Mouse (Mus musculus) cerebellum, postnatal 36 days (tissue): ENCODE measurements around the gene Gramd1b.

ENCODE experiments used
- DNase-seq, 2 experiments: peaks; one replicate each; pipeline ENCODE4 v3.0.0; 2021 to 2022; ENCODE audit warnings: mixed read lengths in 2 of 2

Gramd1b gene

DNA sequence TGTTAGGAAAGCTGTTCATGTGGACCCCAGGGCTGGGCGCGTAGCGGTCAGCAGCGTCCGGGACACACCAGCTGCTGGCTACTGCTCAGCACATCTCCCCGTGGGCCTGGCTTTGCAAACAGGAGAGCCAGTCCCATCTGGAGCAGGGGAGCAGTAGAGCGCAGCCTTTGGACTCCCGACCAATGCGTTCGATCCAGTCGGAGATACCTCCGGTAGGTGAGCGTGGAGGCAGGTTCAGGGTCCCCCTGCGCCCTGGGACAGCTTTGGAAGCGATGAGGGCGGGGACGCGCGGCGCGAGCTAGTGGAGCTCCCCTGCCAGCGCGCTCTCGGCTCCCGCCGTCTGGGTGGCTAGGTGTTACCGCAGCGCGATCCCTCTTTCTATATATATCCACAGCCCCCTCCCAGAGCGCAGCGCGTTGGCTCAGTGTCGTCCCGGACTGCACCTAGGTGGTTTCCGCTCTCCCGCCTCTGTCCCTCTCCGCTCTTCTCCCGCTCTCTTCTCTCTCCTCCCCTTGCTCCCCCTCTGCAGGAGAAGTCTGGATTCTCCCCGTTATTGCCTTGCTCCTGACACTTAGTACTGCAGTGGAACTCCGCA is at the start of gene Gramd1b:
Gene Gramd1b, minus strand, starts transcription at position 357 of the 595 bp plus-strand sequence.
- DNase-seq: peak; percentile 60 to 64

DNA sequence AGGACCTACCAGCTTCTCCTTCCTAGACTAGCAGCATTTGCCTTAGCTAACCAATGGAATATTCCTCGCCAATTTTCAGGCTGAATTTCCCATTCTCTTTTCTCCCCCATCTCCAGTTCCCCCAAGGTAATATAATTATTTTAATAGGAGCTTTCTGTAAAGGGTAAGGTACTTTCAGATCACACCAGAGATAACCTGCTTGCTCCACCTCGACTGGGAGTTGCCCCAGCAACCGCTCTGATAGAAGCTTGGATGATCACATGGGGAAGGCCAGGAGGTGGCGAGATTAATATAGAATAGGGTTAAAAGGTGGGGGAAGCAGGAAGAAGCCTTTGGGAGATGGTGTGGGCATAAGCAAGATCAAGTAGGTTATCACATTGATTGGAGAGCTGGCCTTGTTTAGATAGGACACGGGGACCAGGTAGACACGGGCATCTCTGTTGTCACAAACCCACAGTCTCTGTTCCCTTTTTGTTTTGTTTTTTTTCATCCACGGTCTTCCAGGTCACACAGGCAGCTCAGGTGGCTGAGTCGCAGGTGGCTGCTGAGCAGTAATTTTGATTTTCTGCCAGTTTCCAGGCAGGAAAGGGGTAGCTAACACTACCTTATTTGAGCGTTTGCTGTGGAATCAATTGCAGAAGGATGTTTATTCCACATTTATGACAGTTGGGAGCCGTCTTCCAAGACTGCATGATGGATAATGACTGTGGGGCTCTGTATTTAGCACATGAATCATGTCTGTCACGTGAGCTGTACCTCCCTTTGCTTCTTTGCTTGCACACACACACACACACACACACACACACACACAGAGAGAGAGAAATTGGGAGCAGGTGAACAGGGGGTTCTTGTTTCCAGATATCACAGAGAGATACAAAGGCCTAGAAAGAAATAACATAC is 47.8 kb upstream of the Gramd1b start:
- peak; percentile 15 to 35 for DNase-seq

DNA sequence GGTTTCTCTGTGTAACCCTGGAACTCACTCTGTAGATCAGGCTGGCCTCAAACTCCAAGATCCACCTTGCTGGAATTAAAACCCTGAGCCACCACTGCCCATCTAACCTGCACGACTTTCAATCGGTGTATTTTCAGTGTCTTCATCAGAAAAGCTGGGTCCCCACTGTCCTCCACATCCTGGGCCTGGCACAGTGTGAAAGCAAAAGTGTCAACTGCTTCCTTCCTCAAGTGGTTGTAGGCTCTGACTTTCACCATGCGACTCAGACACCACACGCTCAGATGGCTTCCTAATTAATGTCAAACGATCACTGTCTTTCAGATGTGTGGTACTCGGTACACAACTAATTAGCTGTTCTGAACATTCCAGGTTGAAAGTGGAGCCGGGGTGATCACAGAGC is 45.9 kb upstream of the Gramd1b start:
- DNase-seq: no peak

DNA sequence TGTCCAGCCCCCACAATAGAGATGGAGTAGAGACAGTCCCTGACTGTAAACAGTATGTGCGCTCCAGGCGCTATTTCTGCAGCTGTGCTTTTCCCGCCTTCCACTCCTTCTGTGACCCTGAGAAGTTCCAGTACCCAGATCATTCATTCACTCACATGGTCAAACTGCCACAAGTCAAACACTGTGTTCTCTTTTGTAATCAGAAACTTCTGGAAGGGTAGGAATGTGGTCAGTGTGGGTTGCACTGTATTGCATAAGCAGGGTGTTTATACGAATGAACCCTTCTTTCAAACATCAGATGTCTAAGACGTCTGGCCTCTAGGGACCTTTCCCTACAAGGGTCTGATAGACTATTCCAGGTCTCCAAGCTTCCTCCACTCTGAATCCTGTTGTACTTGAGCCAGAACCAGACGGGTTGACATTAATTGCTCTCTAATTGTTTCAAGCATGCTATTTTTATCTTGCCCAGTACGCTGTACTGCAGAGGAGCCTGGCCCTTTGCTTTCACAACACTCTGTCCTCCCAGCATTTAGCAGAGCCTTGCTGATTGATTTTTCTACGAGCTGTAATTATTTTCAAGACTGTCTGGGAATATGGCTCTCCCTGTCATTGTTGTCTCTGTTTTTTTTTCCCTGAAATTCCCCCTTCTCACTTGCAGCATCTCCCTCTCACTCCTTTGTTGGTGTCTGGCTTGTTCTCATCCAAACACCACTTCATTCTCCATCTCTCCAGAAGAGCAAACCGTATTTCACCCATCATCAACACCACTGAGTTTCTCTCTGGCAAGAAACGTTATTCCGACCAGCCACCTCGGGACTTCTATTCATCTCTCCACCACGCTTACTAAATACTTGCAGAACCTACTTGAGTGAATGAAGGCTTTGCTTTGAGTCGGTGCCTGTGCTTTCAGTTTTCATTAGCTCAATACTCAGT is 44.1 kb upstream of the Gramd1b start:
- no peak for DNase-seq

DNA sequence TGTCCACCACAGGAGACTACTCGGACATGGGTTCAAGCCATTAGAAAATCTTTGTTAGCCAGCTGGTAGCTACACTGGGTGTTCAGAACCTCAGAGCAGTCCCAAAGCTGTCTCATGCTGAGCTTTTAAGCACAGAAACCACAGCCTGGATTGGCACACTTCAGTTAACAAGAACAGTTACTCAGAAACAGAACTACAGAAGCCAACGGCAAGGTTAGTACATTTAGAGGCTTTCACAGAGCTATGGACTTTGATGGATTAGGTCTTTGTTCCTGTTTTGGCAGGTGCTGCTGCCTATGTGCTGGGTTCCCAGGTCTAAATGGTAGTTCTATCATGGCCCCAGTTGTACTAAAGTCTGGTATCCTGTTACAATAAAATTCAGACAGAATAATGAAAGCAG is 40.1 kb upstream of the Gramd1b start:
- no peak for DNase-seq

DNA sequence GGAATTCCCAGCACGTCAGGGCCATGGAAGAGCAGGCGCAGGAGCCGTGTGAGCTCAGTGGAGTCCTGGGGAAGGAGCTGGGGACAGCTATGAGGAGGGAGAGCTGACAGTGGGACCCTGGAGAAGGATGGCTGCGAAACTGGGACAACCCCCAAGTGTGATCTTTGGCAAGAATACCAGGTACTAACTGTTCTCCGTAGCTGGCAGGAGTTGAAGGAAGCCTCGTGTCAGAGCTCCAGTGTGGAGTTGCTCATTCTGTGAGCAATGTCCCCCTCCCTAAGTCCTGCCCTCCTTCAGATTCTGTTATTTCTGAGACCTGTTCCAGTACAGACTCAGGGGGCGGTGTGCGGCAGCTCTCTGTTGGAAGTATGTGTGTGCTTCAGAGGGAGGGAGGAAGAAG is 36.9 kb upstream of the Gramd1b start:
- DNase-seq: no peak

DNA sequence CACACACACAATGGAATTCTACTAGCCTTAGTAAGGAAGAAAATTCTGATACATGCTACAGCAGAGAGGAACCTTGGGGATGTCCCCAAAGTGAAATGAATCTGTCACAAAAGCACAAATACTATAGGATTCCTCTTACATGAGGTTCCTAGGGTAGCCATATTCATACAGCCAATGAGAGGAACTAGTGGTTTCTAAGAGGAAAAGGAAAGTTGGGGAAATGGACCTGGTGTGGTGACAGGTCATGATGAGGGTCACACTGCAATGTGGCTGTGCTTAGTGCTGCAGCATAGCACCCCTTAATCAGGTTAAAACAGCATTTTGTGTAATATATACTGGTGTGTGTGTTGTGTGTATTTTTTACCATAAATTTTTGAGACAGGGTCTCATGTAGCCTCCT is 32.6 kb upstream of the Gramd1b start:
- no peak for DNase-seq

DNA sequence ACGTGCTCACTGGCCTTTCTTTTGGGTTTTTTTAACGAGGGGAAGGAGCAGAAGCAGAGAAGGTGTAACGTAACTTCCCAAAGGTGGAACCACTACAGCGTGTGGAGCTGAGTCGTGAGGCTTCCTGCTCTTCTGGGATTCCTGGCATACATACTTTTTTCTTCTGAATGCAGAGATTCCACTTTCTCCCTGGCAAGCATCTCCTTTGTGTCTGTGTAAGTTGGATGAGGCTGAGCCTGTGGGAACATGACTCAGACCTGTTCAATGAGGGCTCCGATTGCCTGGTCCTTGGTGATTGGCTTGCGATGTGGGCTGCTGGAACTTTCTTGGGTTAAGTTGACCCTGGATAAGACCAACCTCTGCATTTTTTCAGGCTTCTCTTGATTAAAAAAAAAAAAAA is 28.5 kb upstream of the Gramd1b start:
- no peak for DNase-seq

DNA sequence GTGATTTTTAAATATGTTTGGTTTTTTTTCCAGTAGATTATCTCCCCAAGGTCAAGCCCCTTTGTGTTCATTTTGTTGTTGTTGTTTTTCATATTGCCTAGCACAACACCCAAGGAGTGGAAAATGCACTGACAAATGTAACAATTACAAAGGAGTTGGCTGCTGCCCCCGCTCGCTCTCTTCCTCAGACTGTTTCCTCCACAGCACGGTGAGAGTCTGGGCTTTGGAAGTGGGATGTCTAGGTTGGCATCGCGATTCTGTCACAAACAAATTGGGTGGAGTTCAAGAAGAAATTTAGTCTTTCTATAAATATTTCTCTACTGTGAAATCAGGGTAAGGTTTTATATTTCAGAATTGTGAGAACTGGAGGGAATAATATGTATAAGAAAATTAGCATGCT is 26.6 kb upstream of the Gramd1b start:
- DNase-seq: no peak

DNA sequence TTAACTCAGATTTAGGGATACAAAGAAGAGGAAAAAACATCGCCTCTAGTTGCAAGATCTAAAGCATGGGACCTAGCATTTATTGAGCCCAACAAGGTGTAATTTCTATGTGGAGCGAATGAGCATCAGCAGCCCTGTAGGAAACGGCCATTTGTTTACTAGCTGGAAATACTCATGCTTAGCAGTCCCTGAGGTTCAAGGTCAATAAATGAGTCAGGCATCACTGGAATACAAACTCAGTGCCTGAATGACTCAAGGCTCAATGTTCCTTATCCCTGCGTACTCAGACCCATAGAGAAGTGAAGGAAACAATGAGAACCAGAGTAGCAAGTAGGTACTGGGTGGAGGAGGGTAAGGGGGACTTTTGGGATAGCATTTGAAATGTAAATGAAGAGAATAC is 25.2 kb upstream of the Gramd1b start:
- no peak for DNase-seq

DNA sequence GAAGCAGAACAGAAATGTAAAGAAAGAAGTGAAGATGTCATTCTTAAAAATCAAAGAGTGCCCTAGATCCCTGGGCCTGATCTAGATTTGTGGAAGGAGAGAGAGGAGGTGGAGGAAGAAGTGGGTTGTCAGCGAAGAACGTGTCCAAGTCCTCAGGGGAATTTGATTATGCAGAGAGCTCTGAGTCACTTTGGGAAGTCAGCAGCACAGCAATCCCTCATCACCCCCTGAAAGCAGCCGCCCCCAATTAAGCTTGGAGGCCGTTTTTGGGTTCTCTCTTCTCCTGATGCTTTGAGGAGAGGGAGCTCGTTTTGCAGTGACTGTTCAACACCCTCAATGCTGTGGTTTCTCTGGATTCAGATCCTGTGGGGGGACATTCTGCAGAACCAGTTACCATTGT is 24.1 kb upstream of the Gramd1b start:
- no peak for DNase-seq

DNA sequence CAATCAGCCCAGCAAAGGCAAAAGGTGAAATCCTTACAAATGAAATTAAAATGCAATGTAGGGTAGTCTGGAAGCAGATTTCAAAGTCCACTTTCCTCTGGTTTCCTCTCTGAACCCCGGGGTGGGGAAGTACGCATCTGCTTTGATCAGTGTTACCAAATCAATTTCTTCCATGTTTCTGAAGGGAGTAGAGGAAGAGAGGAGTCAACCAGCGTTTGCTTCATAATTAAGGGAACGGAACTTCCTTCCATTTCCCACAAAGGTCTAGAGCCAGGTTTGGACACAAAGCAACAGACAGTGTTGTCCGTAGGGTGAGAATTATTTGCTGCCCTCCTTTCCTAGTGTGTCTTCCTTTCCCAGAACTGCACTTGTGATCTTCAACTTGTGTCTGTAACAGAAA is 16.7 kb upstream of the Gramd1b start:
- DNase-seq: no peak

DNA sequence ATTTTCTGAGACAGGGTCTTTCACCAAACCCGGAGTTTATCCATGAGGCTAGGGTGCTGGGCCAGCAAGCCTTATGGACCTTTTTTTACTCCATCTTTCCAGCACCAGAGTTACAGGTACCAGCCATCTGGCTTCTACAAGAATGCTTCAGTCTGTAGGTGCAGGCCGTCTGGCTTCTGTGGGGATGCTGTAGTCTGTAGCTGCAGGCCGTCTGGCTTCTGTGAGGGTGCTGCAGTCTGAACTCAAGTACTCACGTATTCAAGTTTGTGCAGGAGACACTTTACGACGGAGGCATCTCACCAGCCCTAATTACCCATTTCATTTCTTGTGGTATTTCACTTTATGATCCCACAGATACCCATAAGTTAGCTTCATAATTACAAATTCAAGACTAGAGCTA is 14.0 kb upstream of the Gramd1b start:
- DNase-seq: no peak

DNA sequence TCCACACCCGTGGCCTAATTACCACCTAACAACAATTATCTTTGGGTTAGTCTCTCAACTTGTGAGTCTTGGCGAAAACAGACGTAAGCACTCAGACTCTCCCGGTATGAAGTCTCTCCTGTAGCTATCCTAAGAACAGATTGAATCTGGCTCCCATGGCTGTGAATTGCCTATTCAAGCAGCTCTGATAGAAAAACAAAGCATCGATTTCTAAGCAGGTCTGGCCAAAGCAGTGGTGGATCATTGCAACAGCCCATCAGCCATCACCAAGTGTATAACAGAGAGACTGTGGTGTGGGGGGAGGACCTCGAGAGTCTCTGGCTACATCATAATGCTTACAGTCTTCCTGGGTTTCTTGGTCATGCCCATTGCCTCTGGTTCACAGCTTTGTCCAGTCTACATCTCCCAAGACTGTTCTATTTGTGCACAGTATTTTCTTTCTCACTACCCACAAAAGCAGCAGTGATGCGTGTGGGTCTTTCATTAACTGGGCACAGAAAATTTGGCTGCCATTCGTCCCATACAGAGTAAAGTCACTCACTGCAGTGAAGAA is 8.5 kb upstream of the Gramd1b start:
- no peak for DNase-seq

DNA sequence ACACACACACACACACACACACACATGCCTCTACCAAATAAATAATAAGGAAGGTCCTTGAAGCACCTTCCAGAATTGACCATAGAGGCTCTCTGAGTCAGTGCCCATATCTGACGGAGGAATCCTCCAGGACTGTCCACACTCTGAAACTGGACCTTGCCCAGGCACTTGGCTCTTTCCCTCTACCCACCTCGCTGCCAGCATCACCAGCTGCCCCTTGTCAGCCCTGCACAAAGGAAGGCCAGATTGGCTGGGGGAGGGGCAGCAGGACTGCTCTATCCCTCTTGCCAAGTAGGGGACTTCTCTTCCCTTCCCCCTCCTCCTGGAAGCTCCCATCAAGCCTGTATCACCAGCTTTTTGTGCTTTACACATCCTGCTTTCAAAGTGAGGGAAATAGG is 6.5 kb upstream of the Gramd1b start:
- peak; percentile 99 for DNase-seq

DNA sequence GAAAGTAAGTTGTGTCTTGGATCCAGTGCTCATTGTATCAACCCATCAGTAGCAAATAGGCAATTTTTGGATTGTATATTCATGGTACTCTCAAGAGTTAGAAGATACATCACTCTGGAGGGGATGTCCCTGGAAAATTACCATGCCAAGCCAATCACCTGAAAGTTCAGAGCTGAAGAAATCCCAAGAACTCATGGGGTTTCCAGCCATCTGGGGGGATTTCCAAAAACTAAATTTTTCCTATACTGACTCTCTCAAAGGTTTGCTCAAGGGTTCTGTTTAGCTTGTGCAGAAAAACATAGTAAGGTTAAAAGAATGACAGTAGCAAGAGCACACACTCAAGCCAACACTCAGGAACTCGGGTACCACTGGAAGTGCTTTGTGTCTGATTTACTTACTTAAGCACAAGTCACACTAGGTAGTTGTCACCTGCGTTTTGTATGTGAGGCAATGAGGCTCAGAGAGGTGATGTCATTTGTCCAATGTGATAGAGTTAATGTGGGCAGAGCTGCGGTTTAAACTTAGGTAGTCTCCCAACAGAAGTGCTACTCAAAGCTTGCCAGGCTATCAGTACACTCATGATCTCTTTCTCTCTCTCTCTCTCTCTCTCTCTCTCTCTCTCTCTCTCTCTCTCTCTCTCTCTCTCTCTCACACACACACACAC is 6.0 kb upstream of the Gramd1b start:
- DNase-seq: peak in 1 of 2 experiments; percentile 39

DNA sequence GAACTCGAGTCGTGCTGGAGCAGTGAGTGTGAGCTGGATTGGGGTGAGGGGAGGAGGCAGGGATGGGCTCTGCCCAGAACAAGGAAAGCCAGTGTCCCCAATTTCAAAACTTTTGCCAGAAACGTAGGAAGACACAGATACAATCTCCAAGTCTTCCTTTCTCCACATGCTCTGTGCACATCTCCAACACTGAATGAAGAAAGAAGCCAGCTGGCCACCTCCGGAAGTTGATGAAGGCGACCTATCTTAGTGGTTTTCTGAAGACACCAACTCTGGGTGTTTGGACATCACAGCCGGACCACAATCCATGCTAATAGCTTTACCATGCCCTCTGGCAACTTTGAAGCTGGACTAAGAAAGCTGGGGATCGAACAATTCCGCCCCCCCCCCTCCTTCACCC is 647 bp downstream of the Gramd1b start:
- DNase-seq: peak; percentile 8 to 39

DNA sequence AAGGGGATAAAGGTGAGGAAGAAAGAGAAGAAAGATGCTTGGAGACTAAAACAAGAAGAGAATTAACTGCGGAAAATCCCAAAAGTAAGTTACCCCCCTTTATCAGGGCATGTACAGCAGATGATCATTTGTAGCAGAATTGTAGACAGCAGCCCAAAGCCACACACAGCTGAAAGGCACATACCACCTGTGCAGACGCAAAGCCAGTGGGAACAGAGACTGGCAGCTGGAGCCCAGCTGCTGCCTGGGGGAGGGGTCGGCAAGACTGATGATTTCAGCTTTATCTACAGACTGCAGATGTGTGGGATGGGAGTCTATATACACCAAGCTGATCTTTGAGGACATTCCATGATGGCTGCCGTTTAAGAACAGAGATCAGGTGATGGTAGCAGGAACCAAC is 2.5 kb downstream of the Gramd1b start:
- no peak for DNase-seq

DNA sequence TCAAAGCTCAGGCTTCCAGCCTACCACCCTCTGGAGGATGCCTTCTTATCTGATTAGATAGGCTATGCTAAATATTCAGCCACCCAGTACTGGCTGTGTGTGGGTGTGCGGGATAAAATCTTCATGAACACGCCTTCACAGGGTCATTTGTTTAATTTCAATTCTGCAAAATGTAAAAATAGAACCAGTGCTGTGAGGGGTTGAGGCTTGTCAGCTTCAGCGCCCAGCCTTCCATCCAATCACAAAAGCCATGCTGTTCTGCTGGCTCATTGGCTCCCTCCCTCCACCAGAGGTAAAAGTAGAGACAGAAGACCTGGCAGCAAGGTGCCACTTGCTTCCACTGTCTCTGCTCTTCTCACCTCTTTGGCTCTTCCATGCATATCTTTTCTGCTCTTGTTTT is 4.3 kb downstream of the Gramd1b start:
- no peak for DNase-seq

DNA sequence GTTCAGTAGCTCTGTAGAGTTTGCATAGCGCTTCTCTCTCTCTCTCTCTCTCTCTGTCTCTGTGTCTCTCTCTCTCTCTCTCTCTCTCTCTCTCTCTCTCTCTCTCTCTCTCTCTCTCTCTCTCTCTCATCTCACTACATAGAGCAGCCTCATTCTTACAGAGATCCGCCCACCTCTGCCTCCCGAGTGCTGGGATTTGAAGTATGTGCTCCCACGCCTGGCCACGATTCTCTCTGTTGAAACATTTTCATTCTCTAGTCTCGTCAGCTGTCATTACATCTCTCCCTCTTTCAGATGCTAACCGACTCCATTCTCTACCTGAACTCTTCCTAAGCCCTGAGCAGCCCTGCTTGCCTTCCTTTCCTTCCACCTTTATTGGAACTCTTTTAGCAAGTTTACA is 9.0 kb downstream of the Gramd1b start:
- no peak for DNase-seq

DNA sequence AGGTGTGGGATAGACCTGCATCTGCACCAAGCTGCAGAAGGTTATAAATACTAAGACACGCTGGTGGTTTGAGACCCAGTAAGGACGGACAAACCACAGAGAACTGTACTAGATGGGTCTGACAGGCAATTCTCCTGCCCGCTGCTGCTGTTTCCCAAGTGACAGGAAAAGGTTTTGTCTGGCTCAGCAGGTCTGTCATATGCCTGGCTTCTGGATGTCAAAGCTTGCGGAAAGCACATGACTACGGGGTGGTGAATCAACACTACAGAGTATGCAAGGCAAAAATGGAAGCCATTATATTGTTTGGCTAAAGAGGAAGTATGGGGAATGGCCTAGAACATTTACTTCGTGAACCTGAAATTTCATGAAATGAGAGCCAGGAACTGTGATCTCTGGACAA is 10.1 kb downstream of the Gramd1b start:
- no peak for DNase-seq

DNA sequence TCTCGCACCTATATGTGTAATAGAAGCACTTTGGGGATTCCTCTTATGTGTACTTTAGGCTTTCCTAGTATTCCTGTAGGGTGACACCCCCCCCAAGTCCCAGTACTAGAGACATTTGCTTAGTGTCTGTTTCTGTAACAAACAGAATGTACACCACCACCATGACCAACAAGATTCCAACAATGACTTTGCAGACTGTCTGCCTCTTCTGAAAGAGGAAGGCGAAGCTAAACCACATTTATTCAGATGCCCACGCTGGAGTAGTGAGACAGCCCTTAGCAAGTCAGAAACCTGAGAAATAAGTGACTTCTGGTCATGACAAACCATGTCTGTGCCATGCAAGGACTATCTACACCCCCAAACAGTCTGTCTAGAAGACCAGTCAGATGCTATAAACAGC is 11.9 kb downstream of the Gramd1b start:
- no peak for DNase-seq

DNA sequence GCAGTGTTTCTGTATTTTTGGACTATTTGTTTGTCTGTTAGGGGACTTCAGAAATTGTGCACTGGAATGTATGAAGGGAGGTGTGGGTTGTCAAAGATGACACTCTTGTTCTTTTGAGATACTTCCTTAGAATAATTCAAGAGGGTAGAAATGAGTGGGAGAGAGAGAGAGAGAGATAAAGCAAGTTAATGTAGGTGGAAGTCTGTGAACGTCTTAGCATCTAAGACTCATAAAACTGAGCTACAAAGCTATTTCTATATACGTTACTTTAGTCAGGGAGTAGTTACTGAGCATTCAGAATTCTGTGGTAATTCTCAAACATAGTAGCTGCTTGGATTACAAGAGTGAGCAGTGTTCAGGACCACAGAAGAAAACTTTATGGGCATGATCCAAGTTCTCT is 19.2 kb downstream of the Gramd1b start:
- DNase-seq: no peak
